Mouse (Mus musculus): ENCODE measurements at regions not wholly inside any gene's neighbourhood (a gene's known extent, or its start where the extent isn't known, plus 50 kb on each side); places are given as distances from the start of the nearest gene placed in this dataset.

- no peak overlapping the region for H3K4me3 ChIP-seq
- no peaks in the 10 kb centered on the region for H3K9me3 ChIP-seq
- no peak overlapping the region for H3K27ac ChIP-seq
- H3K4me1 ChIP-seq, result no peaks in the 10 kb centered on the region
- no peaks in the 10 kb centered on the region for H3K27me3 ChIP-seq (ENCODE audit: insufficient read depth, poor library complexity, severe bottlenecking)
- DNase-seq (ENCODE audit: low spot score), result no peak
- no peaks in the 10 kb centered on the region for H3K36me3 ChIP-seq
- 90% methylated on average over 8 of the region's 8 CpGs for WGBS
Measured at GRCm38 (mm10) chr8:112070251-112070650, 55.4 kb upstream of the Gm6793 start.
